Mouse (Mus musculus): ENCODE measurements around the gene Kif6. TPM values are rescaled to one million over a fixed set of nuclear protein-coding genes. Genes with fewer than 3 reads are reported as not detected.

The Kif6 gene
- polyA plus RNA-seq, 1 experiment from 2014 or later: 0.08 TPM

DNA sequence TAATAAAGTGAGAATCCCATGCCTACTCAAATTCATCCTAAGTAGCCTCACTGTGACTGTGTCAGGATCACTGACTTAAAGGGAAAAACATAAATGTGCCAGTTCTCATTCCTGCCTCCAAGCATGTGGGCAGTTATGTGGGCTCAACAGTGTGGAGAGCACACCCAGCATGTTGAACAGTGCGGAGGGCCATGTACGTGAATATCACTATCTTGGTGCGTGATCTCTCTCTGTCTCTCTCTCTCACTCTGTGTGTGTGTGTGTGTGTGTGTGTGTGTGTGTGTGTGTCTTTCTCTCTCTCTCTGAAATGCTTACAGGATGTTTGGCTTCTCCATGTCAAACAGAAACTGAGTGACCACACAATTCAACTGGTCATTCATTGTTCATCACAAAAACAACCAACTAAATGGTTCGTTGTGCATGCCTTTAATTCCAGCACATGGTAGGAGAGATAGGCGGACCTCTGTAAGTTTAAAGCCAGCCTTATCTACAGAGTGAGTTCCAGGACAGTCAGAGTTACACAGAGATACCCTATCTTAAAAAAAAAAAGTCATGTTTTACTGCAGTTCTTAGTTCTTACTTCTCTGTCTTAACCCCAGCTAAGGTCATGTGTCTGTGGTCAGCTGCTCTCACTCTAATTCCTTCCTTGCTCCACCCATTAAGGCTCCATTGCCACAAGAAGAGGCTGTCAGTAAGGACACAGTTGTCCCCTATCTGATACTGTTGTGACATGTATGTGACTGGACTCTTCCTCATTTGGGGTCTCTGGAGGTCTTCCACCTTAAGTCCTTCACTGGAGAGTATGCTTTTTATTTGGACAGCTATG is 266.2 kb downstream of the Kif6 start:
- 20% methylated on average over 5 of the region's 5 CpGs for WGBS (ENCODE audit: insufficient replicate concordance)
- Histone ChIP-seq H3K27me3 (no peaks in the 10 kb centered on the region), H3K27ac (replicated peaks) (no peak overlapping the region), H3K9me3 (replicated peaks) (no peaks in the 10 kb centered on the region), H3K4me2 (no peak overlapping the region), H3K4me3 (replicated peaks) (no peak overlapping the region), H3K9ac (no peak overlapping the region), H3K36me3 (replicated peaks) (no peaks in the 10 kb centered on the region), H3K4me1 (replicated peaks) (no peaks in the 10 kb centered on the region)
- peak; percentile 34; the same call in 1 of the 2 replicates for ATAC-seq (ENCODE audit: insufficient read depth)

DNA sequence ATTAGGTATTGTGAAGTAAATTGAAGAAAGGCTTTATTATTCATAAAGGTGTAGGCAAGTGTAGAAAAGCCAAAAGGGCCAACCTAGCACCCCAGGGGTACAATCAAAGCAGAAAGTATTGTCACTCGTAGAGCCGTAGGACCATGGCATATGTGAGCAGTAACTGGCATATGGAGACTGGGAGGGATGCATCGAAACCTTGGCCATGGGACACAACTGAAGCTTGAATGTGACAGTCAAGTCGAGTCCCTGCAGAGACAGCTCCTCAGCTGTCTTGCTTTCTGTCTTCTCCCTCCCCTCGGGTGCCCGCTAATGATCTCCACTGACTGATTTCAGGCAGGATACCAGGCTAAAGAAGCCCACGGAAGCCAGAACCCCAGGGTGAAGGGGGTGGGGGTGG is 266.9 kb downstream of the Kif6 start:
- Histone ChIP-seq H3K4me3 (replicated peaks) (no peak overlapping the region), H3K36me3 (replicated peaks) (no peaks in the 10 kb centered on the region), H3K9ac (no peak overlapping the region), H3K4me2 (no peak overlapping the region), H3K27ac (replicated peaks) (no peak overlapping the region), H3K4me1 (replicated peaks) (no peaks in the 10 kb centered on the region), H3K9me3 (replicated peaks) (no peaks in the 10 kb centered on the region), H3K27me3 (no peaks in the 10 kb centered on the region)
- ATAC-seq (ENCODE audit: insufficient read depth): no peak
- 55% methylated on average over 7 of the region's 7 CpGs for WGBS (ENCODE audit: insufficient replicate concordance)

DNA sequence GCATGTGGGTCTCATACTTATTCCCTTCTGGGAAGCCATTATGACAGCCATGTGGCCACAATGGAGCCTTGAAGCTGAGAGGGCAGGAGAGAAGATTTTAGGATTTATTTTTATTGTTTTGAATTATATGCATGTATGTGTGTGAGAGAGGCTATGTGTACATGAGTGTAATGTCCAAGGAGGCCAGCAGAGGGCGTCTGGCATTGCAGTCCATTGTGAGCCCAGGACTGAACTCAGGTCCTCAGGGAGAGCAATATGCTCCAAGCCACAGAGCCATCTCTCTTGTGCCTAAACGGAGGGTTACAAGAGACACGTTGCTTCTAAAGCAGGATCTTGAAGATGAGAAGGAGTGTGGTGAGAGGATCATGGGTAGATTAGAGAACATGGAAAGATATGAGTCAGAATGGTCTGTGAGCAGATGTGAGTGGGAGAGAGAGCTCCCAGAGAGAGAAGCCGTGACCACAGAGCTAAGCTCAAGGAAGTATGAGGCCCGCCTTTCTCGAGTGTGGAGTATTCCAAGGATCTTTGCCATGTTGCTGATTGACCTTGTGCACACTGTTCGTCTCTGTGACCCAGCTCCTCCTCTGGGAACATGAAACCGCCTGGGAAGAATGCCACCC is 268.3 kb downstream of the Kif6 start:
- WGBS (ENCODE audit: insufficient replicate concordance): 62% methylated on average over 8 of the region's 8 CpGs
- no peaks in the 10 kb centered on the region for H3K9me3 ChIP-seq (replicated peaks)
- H3K36me3 ChIP-seq (replicated peaks): no peaks in the 10 kb centered on the region
- H3K27me3 ChIP-seq: no peaks in the 10 kb centered on the region
- no peak overlapping the region for H3K4me3 ChIP-seq (replicated peaks)
- ATAC-seq (ENCODE audit: insufficient read depth): no peak
- H3K4me2 ChIP-seq: no peak overlapping the region
- H3K4me1 ChIP-seq (replicated peaks): no peaks in the 10 kb centered on the region
- no peak overlapping the region for H3K27ac ChIP-seq (replicated peaks)
- no peak overlapping the region for H3K9ac ChIP-seq

DNA sequence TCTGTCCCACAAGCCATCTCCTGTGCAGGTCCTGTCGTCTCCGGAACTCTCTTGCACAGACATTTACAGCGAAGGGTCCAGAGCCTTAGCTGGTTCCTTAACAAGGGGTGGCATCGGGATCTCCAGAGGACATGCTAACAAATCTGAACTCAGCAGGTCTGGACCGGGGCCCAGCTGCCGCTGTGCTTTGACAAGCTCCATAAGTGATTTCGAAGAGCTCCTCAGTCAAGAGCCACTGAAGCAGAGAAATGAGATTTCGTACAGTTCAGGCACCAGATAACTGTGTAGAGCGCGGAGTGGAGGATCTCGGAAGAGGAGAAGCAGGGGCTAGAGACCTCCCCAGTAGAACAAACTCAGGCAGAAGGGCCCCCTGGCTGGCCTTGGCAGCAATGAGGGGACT is 270.1 kb downstream of the Kif6 start:
- Histone ChIP-seq H3K9me3 (replicated peaks) (no peaks in the 10 kb centered on the region), H3K36me3 (replicated peaks) (no peaks in the 10 kb centered on the region), H3K4me1 (replicated peaks) (no peaks in the 10 kb centered on the region), H3K27me3 (no peaks in the 10 kb centered on the region), H3K4me3 (replicated peaks) (no peak overlapping the region), H3K4me2 (no peak overlapping the region), H3K27ac (replicated peaks) (no peak overlapping the region), H3K9ac (no peak overlapping the region)
- WGBS (ENCODE audit: insufficient replicate concordance): 74% methylated on average over 11 of the region's 11 CpGs
- ATAC-seq (ENCODE audit: insufficient read depth): no peak

DNA sequence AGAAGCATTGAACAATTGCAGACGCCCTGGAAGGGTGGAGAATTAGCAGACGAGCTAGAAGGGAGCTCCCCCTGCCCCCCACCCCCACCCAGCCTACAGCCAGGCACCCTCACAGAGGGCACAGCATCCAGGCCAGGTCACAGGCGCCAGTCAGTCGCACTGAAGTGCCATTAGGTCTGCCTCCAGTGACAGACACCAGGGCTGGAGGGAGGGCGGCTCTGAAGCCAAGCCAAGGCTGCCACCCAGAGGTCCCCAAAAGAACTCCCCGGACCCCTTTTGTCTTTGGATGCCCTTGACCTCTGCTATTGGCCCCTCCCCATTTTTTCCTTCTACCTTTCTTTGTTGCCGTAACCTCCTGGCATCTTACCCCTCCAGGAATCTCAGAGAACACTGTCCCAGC is 274.7 kb downstream of the Kif6 start:
- ATAC-seq (ENCODE audit: insufficient read depth): no peak
- WGBS (ENCODE audit: insufficient replicate concordance): 27% methylated on average over 7 of the region's 7 CpGs
- H3K36me3 ChIP-seq (replicated peaks): no peaks in the 10 kb centered on the region

DNA sequence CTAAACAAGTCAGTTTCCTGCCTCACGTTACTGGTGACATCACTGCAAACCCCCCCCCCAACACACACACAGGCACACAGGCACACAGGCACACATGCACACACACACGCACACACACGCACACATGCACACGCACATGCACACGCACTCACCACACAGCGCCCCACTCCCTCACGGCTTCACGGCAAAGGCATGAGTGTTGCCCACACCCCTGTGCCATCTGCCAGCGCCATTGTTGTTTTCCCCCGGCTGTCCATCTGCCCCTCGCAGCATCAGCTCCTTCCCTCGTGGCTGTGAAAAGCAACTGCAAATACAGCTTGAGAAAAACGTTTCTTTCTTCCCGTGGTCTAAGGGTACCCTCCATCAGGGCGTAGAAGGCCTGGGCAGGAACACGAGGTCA is 275.9 kb downstream of the Kif6 start:
- Histone ChIP-seq H3K36me3 (replicated peaks) (no peaks in the 10 kb centered on the region), H3K4me1 (replicated peaks) (no peaks in the 10 kb centered on the region), H3K27me3 (no peaks in the 10 kb centered on the region), H3K27ac (replicated peaks) (no peak overlapping the region), H3K4me3 (replicated peaks) (no peak overlapping the region), H3K9me3 (replicated peaks) (no peaks in the 10 kb centered on the region), H3K4me2 (no peak overlapping the region), H3K9ac (no peak overlapping the region)
- 76% methylated on average over 16 of the region's 16 CpGs for WGBS (ENCODE audit: insufficient replicate concordance)
- ATAC-seq (ENCODE audit: insufficient read depth): no peak

More for the DNA sequence above, 274.7 kb downstream of the Kif6 start:
- Histone ChIP-seq H3K4me1 (replicated peaks) (no peaks in the 10 kb centered on the region), H3K4me2 (no peak overlapping the region), H3K9me3 (replicated peaks) (no peaks in the 10 kb centered on the region), H3K4me3 (replicated peaks) (no peak overlapping the region), H3K9ac (no peak overlapping the region), H3K27ac (replicated peaks) (no peak overlapping the region), H3K27me3 (no peaks in the 10 kb centered on the region)

DNA sequence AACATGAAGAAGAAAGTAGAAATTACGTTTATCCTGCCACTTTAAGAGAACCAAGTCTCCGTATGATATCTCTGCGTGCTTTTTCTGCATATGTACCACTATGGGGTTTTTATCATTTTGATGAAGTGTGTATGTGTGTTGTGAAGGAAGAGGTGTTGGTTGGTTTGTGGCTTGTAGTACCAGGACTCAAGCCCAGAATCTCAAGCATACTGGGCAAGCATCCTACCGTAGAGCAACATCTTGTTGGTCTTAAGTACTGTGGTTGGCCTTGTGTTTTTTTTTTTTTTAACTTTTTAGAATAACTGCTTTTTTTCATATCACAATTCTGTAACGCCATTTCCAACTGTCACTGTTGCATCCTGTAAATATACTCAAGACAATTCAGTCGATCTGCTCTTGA is 277.5 kb downstream of the Kif6 start:
- Histone ChIP-seq H3K36me3 (replicated peaks) (no peaks in the 10 kb centered on the region), H3K9me3 (replicated peaks) (no peaks in the 10 kb centered on the region), H3K4me1 (replicated peaks) (no peaks in the 10 kb centered on the region), H3K9ac (no peak overlapping the region), H3K27ac (replicated peaks) (no peak overlapping the region), H3K27me3 (no peaks in the 10 kb centered on the region), H3K4me2 (no peak overlapping the region), H3K4me3 (replicated peaks) (no peak overlapping the region)
- ATAC-seq (ENCODE audit: insufficient read depth): no peak
- WGBS (ENCODE audit: insufficient replicate concordance): 53% methylated on average over 6 of the region's 6 CpGs

DNA sequence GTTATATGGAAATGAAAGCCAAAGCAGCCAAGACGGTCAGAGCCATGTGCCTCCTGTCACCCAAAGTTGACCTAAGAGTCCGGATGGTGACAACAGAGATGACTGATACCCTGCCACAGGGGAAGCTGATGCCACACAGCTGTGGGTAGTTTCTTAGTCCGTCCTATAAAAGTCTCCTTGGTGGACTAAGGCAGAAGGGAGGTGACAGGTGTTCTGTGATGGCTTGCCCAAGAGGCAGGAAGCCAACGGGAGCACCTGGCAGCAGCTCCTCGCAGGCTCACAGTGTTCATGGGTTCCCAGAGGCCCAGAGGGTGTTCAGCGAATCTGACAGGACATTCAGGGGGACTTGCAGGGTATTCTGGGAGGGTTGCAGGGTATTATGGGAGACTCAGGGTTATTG is 279.5 kb downstream of the Kif6 start:
- no peaks in the 10 kb centered on the region for H3K36me3 ChIP-seq (replicated peaks)
- 64% methylated on average over 6 of the region's 6 CpGs for WGBS (ENCODE audit: insufficient replicate concordance)
- H3K9me3 ChIP-seq (replicated peaks): no peaks in the 10 kb centered on the region
- H3K27ac ChIP-seq (replicated peaks): no peak overlapping the region
- H3K27me3 ChIP-seq: 0 out of 2 replicates have a peak, but pooled peaks cover 2% of the 10 kb centered on the region
- no peak overlapping the region for H3K4me3 ChIP-seq (replicated peaks)
- H3K9ac ChIP-seq: no peak overlapping the region
- ATAC-seq (ENCODE audit: insufficient read depth): no peak
- no peak overlapping the region for H3K4me2 ChIP-seq
- H3K4me1 ChIP-seq (replicated peaks): no peaks in the 10 kb centered on the region

DNA sequence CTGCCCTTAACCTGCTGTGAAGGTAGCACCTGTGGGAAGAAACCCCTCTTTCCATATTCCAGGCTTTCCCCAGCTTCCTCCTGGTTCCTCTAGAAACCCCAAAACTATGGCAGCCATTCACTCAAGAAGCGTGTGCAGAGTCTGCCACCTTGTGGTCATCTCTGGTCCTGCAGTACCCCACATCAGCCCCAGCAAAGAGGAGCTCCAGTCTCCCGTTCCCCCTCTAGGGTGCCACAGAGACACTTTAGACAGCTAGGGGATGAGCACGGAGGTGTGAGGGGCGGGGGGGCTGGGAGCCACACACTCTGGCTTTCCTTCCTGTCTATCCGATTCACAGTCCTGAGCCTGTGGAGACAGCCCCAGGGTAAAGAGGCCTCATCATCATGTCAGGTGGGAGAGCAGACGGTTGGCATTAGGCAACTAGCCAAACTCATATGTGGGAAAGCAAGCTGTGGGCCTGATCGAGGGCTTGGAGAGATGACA is 284.0 kb downstream of the Kif6 start:
- no peaks in the 10 kb centered on the region for H3K4me1 ChIP-seq (replicated peaks)
- H3K9me3 ChIP-seq (replicated peaks): no peaks in the 10 kb centered on the region
- H3K27me3 ChIP-seq: peaks cover 23% of the 10 kb centered on the region; the same call in 1 of the 2 replicates
- no peak overlapping the region for H3K27ac ChIP-seq (replicated peaks)
- WGBS (ENCODE audit: insufficient replicate concordance): 16% methylated on average over 7 of the region's 7 CpGs
- no peaks in the 10 kb centered on the region for H3K36me3 ChIP-seq (replicated peaks)
- H3K9ac ChIP-seq: no peak overlapping the region
- H3K4me3 ChIP-seq (replicated peaks): no peak overlapping the region
- no peak overlapping the region for H3K4me2 ChIP-seq
- ATAC-seq (ENCODE audit: insufficient read depth): no peak

DNA sequence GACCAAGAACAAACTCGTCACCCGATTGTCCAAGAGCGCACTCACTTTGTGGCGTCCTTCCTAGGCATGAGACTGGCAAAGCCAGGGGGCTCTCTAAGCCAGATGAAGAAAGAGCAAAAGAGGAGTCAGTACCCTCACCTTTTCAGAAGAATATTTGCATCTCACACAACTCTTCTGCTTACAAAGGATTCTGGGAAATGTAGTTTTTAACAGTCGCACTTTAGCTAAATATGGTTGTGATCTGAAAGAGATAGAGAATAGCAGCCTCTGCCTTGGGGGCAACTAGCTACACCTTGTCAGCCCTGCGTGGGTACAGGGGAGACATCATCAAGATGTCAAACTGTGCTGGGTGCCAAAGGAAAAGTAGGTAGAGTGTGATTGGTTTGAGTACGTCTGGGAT is 287.7 kb downstream of the Kif6 start:
- 72% methylated on average over 7 of the region's 7 CpGs for WGBS (ENCODE audit: insufficient replicate concordance)
- Histone ChIP-seq H3K4me3 (replicated peaks) (no peak overlapping the region), H3K4me2 (no peak overlapping the region), H3K36me3 (replicated peaks) (no peaks in the 10 kb centered on the region), H3K9me3 (replicated peaks) (no peaks in the 10 kb centered on the region), H3K27me3 (peaks cover 23% of the 10 kb centered on the region; the same call in 1 of the 2 replicates), H3K9ac (no peak overlapping the region), H3K4me1 (replicated peaks) (no peaks in the 10 kb centered on the region), H3K27ac (replicated peaks) (no peak overlapping the region)
- ATAC-seq (ENCODE audit: insufficient read depth): no peak

DNA sequence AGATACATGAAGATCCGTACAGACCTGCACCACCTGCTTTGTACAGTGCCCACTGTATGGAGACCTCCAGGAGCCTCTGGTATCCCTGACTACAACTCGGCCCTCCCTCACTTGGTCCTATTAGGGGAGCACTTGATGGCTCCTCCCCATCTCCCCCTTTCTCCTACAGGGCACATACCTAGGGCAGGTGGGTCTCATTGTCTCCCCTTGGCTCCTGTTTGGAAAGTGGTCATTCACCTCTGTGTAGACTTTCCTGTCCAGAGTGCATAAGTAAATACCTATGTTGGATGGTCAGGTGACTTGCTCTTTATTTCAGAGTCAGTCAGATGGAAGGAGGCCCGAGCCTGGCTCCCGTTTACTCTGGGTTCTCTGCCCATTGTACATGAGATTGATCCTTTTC is 308.5 kb downstream of the Kif6 start:
- no peak overlapping the region for H3K9ac ChIP-seq
- H3K27me3 ChIP-seq: no peaks in the 10 kb centered on the region
- H3K36me3 ChIP-seq (replicated peaks): no peaks in the 10 kb centered on the region
- no peaks in the 10 kb centered on the region for H3K9me3 ChIP-seq (replicated peaks)
- H3K4me2 ChIP-seq: no peak overlapping the region
- no peak for ATAC-seq (ENCODE audit: insufficient read depth)
- H3K27ac ChIP-seq (replicated peaks): no peak overlapping the region
- H3K4me1 ChIP-seq (replicated peaks): no peaks in the 10 kb centered on the region
- H3K4me3 ChIP-seq (replicated peaks): no peak overlapping the region
- WGBS (ENCODE audit: insufficient replicate concordance): 53% methylated on average over 4 of the region's 4 CpGs

Measured in liver, embryonic 15.5 days (tissue).